Mouse (Mus musculus) kidney, postnatal 0 days (tissue): ENCODE measurements around the gene Zfp362. TPM values are rescaled to one million over a fixed set of nuclear protein-coding genes. Genes with fewer than 3 reads are reported as not detected.

Experiments
- ATAC-seq: fragments of 200-750 bp; cut with Nextera tagmentation; replicated peaks from 2 replicates; pipeline ENCODE4 v1.8.0; 2017; ENCODE audit warnings: low read depth, moderate number of reproducible peaks, moderate TSS enrichment, moderate library complexity; ENCODE audit not compliant: low FRiP score
- DNase-seq: peaks from one replicate; pipeline ENCODE4 v3.0.0-alpha.2; 2016; ENCODE audit warnings: low spot score
- H3K27ac ChIP-seq: fragments of 300-500 bp; sonication (generic); 2 replicates; pipeline ENCODE4 v1.5.1; 2014; ENCODE audit warnings: mild to moderate bottlenecking
- H3K27me3 ChIP-seq: fragments of 300-500 bp; sonication (generic); 2 replicates; pipeline ENCODE4 v1.6.1; 2014; ENCODE audit warnings: low read length, mixed read lengths; ENCODE audit not compliant: insufficient read depth
- H3K36me3 ChIP-seq: fragments of 300-500 bp; sonication (generic); 2 replicates; pipeline ENCODE4 v1.6.1; 2014; ENCODE audit warnings: low read length, mixed read lengths; ENCODE audit not compliant: insufficient read depth
- H3K4me1 ChIP-seq: fragments of 300-500 bp; sonication (generic); replicated peaks from 2 replicates; pipeline ENCODE4 v1.6.1; 2014; ENCODE audit warnings: antibody characterized with exemption, low read length, mixed read lengths; ENCODE audit not compliant: insufficient read depth
- H3K4me2 ChIP-seq: fragments of 300-500 bp; sonication (generic); 2 replicates; pipeline ENCODE4 v1.6.1; 2014; ENCODE audit warnings: mild to moderate bottlenecking, low read length, moderate library complexity, mixed read lengths
- H3K4me3 ChIP-seq: fragments of 300-500 bp; sonication (generic); replicated peaks from 2 replicates; pipeline ENCODE4 v1.5.1; 2014; ENCODE audit warnings: low read depth, low read length
- H3K9ac ChIP-seq: fragments of 300-500 bp; sonication (generic); 2 replicates; pipeline ENCODE4 v1.6.1; 2014; ENCODE audit warnings: low read depth, low read length
- H3K9me3 ChIP-seq: fragments of 300-500 bp; sonication (generic); replicated peaks from 2 replicates; pipeline ENCODE4 v1.6.1; 2016; ENCODE audit warnings: low read length, inconsistent platforms, mixed read lengths
- CTCF ChIP-seq: IDR thresholded peaks from 2 replicates; pipeline ENCODE4 v1.5.1; 2016; ENCODE audit warnings: antibody characterized with exemption, low read depth, mild to moderate bottlenecking, moderate library complexity
- WGBS: fragments of 180-500 bp; shearing (Covaris S2); extraction: QIAGEN DNeasy Blood & Tissue Kit; methylation state at CpG from one replicate; pipeline ENCODE4 v1.1.7; 2014; 5-methylcytosine and 5-hydroxymethylcytosine counted together
- polyA plus RNA-seq: library from polyadenylated mRNA; unstranded; fragments of >200 nt; fragmentation: Nextera tagmentation; extraction: Ambion mirVana; gene quantifications from 2 replicates; pipeline ENCODE4 v1.2.1, GENCODE M21; 2015

Gene Zfp362
- polyA plus RNA-seq, 1 experiment from 2014 or later, result 31.1 TPM

DNA sequence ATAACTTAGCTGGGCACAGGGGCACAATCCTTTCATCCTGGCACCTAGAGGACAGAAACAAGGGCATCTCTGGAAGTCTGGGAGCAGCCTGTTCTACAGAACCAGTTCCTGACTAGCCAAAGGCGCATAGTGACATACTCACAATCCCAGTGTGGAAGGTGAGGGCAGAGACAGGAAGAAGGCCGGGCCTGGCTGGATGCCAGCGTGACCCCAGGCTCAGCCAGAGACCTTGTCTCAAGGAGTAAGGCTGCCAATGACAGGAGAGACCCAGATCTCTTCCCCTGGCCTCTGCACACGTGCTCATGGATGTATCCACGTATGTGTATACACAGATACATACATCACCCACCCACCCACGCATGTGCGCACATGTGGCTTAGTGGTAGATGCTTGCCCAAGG is 23.8 kb downstream of the Zfp362 start:
- Histone ChIP-seq H3K36me3 (peaks cover 59% of the 10 kb centered on the region), H3K4me3 (no peak overlapping the region), H3K4me2 (no peak overlapping the region), H3K27ac (no peak overlapping the region), H3K9me3 (no peaks in the 10 kb centered on the region), H3K4me1 (no peaks in the 10 kb centered on the region), H3K27me3 (no peaks in the 10 kb centered on the region), H3K9ac (no peak overlapping the region)
- DNase-seq (no peak), ATAC-seq (no peak)
- no peak for TF ChIP-seq CTCF
- WGBS, result 76% methylated on average over 7 of the region's 7 CpGs

GRCm38 (mm10) chr4:128777593-128777992 is 28.3 kb downstream of the Zfp362 start:
- H3K27me3 ChIP-seq, result no peaks in the 10 kb centered on the region
- no peak for DNase-seq
- H3K4me1 ChIP-seq, result no peaks in the 10 kb centered on the region
- no peak overlapping the region for H3K4me3 ChIP-seq
- WGBS, result 86% methylated on average over 11 of the region's 11 CpGs
- no peak overlapping the region for H3K4me2 ChIP-seq
- H3K27ac ChIP-seq, result no peak overlapping the region
- H3K36me3 ChIP-seq, result peaks cover 60% of the 10 kb centered on the region
- no peak for TF ChIP-seq CTCF
- no peak for ATAC-seq
- H3K9ac ChIP-seq, result no peak overlapping the region
- no peaks in the 10 kb centered on the region for H3K9me3 ChIP-seq

GRCm38 (mm10) chr4:128776568-128777289 is 29.1 kb downstream of the Zfp362 start:
- Histone ChIP-seq H3K27me3 (no peaks in the 10 kb centered on the region), H3K4me1 (no peaks in the 10 kb centered on the region), H3K4me3 (no peak overlapping the region), H3K9ac (no peak overlapping the region), H3K27ac (no peak overlapping the region), H3K36me3 (peaks cover 60% of the 10 kb centered on the region), H3K4me2 (no peak overlapping the region), H3K9me3 (no peaks in the 10 kb centered on the region)
- peak; percentile 97 for TF ChIP-seq CTCF
- WGBS, result 51% methylated on average over 20 of the region's 20 CpGs
- ATAC-seq, result peak; percentile 65
- DNase-seq, result peak; percentile 76

- DNase-seq, result no peak
- peaks cover 43% of the 10 kb centered on the region for H3K36me3 ChIP-seq
These were observed 31.4 kb downstream of the Zfp362 start for GRCm38 (mm10) chr4:128774467-128774866.

DNA sequence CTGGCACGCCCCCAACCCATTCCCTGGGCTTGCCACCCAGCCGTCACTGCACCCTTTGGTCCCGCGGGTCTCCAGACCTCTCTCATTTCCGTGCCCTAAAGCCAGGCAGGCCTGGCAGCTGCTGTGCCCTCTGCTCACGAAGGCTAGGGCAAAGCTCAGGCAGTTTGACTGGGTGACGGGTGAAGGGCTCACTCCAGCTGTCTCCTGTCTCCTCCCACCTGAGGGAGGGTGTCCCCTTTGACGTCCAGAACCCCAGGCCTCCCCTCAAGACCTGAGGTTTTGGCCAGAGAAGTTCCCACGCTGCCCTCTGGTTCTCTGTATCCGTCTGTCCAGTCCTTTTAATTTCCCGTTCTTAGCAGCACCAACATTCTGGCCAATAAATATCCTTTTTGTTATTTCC is 32.0 kb downstream of the Zfp362 start:
- ATAC-seq (no peak), DNase-seq (no peak)
- H3K4me1 ChIP-seq, result no peaks in the 10 kb centered on the region
- no peak for TF ChIP-seq CTCF
- WGBS, result 73% methylated on average over 11 of the region's 11 CpGs
- no peak overlapping the region for H3K4me3 ChIP-seq
- no peak overlapping the region for H3K9ac ChIP-seq
- H3K27ac ChIP-seq, result no peak overlapping the region
- no peaks in the 10 kb centered on the region for H3K9me3 ChIP-seq
- peaks cover 40% of the 10 kb centered on the region for H3K36me3 ChIP-seq
- H3K4me2 ChIP-seq, result no peak overlapping the region
- H3K27me3 ChIP-seq, result no peaks in the 10 kb centered on the region

More at GRCm38 (mm10) chr4:128774467-128774866, 31.4 kb downstream of the Zfp362 start:
- H3K4me1 ChIP-seq, result no peaks in the 10 kb centered on the region
- TF ChIP-seq CTCF, result peak; percentile 72
- H3K4me3 ChIP-seq, result no peak overlapping the region
- no peaks in the 10 kb centered on the region for H3K9me3 ChIP-seq
- no peak overlapping the region for H3K27ac ChIP-seq
- H3K4me2 ChIP-seq, result no peak overlapping the region
- no peaks in the 10 kb centered on the region for H3K27me3 ChIP-seq
- no peak overlapping the region for H3K9ac ChIP-seq
- WGBS, result 91% methylated on average over 9 of the region's 9 CpGs
- no peak for ATAC-seq

DNA sequence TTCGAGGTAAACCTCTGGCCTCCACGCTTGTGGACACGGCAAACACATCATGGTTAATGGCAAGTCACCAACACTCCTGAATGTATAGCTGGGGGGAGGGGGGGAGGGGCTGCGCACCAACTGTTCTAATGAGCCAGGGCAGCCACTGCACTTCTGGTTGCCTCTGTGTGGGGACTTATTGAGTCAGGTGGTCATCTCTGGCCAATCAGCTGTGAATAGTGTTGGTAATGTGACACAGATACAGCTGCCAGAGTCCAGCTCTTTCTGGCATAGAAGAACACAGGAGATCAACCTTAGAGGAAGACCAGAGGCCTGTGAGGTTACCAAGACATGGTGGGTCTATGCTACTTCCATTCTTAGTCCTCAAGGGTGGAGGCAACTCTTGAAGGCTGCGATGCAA is 35.1 kb downstream of the Zfp362 start:
- H3K36me3 ChIP-seq, result peaks cover 16% of the 10 kb centered on the region; the same call in 1 of the 2 replicates
- H3K27me3 ChIP-seq, result no peaks in the 10 kb centered on the region
- DNase-seq (no peak), ATAC-seq (no peak)
- H3K4me1 ChIP-seq, result no peaks in the 10 kb centered on the region
- H3K4me3 ChIP-seq, result no peak overlapping the region
- no peaks in the 10 kb centered on the region for H3K9me3 ChIP-seq
- H3K27ac ChIP-seq, result peak overlapping the region; percentile 15; the same call in 1 of the 2 replicates
- H3K4me2 ChIP-seq, result no peak overlapping the region
- TF ChIP-seq CTCF, result no peak
- WGBS, result 70% methylated on average over 5 of the region's 5 CpGs
- H3K9ac ChIP-seq, result no peak overlapping the region
